Mouse (Mus musculus): Measurements from ENCODE around the gene Nkrf. TPM values are rescaled to one million over a fixed set of nuclear protein-coding genes. Genes with fewer than 3 reads are reported as not detected.
A peak's percentile ranks its signal among the peaks of the same experiment; 100 is the strongest.
"Not testable (repeated sequence)": the region's sequence is repeated elsewhere in the genome, so short reads cannot be mapped to it uniquely, and the experiment has no call there.

Gene Nkrf
- 10 to 100 TPM; 32.5 to 34.8 TPM for total RNA-seq (2021)

GRCm38 (mm10) chrX:36902321-36903114, at the start of gene Nkrf:
Gene Nkrf, minus strand, starts transcription at chrX:36902899.
- intact Hi-C loops (cut with DNase I) = loop anchor here (5.0 to 10.0 kb wide), 2 partner anchors 70 to 98 kb away; no protein-coding TSS in a partner anchor
- peak; percentile 41 to 49 for DNase-seq (ENCODE audit: low spot score in 2 of 2)

- intact Hi-C loops (cut with DNase I) = no loop called here
- DNase-seq (ENCODE audit: low spot score in 2 of 2) = no peak
Observed at GRCm38 (mm10) chrX:36941106-36941505, 38.4 kb upstream of the Nkrf start.

GRCm38 (mm10) chrX:36939806-36940413, 37.2 kb upstream of the Nkrf start:
- intact Hi-C loops (cut with DNase I) = no loop called here

DNA sequence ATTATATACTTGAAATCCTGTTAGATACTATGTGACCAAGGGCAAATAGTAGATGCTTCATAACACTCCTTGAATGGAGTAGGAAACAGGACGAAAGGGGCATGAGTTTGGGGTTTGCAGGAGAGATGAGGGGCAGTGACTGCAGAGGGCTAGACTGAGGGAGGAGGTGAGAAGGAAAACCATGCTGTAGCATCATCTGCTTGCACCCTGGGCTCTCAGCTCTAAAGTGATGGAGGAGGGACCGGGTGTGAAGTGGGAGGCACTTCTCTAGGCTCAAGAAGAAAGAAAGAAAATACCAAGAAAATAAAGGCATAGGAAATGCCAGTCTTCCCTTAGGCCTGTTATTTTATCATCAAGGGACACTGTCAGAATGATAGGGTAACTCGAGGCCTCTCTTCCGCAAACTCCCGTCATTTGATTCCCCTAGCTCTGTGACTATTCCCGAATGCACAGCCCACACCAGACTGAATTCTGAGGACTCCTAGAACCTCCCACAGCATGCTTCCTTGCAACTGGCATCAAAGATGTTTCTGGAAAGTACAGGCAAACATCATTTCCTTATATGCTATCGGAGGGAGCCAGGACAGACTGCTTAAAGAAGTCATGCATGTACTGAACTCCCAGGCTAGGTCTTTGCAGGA, 32.7 kb upstream of the Nkrf start:
- DNase-seq (ENCODE audit: low spot score in 2 of 2) = peak in 1 of 2 experiments; percentile 59
- intact Hi-C loops (cut with DNase I) = loop anchor here (1.0 kb wide), 1 partner anchor 42 kb away; no protein-coding TSS in a partner anchor

More at GRCm38 (mm10) chrX:36939806-36940413, 37.2 kb upstream of the Nkrf start:
- no peak for DNase-seq (ENCODE audit: low spot score in 2 of 2)

DNA sequence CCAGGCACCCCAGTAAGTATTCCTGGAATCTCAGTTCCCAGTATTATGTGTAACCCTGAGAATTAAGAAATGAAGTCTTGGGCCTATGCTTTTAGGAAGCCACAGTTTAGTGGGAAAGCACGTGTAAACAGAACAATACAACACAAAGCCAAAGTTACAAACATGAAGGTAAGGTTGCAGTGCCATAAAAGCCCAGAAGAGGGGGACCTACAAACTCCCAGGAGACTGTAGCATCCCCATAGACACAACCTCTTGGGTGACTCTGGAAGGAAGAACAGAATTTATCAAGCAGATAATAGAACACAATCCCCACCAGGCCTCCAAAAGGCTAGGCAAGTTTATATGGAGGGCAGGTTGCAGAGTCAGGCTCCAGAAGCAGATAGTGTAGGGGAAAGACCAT, 27.9 kb upstream of the Nkrf start:
- intact Hi-C loops (cut with DNase I) = loop anchor here (5.0 kb wide), 1 partner anchor 92 kb away; no protein-coding TSS in a partner anchor
- peak in 1 of 2 experiments; percentile 16 for DNase-seq (ENCODE audit: low spot score in 2 of 2)

GRCm38 (mm10) chrX:36929694-36930093, 27.0 kb upstream of the Nkrf start:
- no peak for DNase-seq (ENCODE audit: low spot score in 2 of 2)
- intact Hi-C loops (cut with DNase I) = loop anchor here (2.0 to 5.0 kb wide), 2 partner anchors 59 to 93 kb away; no protein-coding TSS in a partner anchor

DNA sequence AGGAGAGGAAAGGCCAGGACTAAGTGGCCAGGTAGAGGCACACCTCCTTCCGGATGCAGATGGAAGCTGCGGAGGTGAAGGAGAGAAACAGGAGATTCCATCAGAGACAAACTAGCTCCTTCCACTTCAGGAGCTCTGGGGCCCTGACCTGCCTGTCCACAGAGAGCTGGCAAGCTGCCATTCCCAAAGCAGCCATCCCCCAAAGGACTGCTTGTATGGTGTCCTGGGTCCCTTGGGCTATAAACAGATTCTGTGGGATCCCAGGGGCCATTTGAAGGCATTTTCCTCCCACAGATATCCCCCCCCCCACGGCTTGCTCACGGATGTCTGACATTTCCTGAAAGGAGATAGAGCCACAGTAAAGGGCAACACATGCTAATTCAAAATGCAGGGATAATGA, 26.1 kb upstream of the Nkrf start:
- intact Hi-C loops (cut with DNase I) = loop anchor here (2.0 kb wide), 1 partner anchor 60 kb away; no protein-coding TSS in a partner anchor
- no peak for DNase-seq (ENCODE audit: low spot score in 2 of 2)

GRCm38 (mm10) chrX:36921346-36921745, 18.6 kb upstream of the Nkrf start:
- intact Hi-C loops (cut with DNase I) = no loop called here

GRCm38 (mm10) chrX:36917749-36918148, 15.1 kb upstream of the Nkrf start:
- DNase-seq (ENCODE audit: low spot score in 2 of 2) = no peak
- intact Hi-C loops (cut with DNase I) = loop anchor here (5.0 kb wide), 1 partner anchor 105 kb away; no protein-coding TSS in a partner anchor

More at GRCm38 (mm10) chrX:36921346-36921745, 18.6 kb upstream of the Nkrf start:
- DNase-seq (ENCODE audit: low spot score in 2 of 2) = no peak

- DNase-seq (ENCODE audit: low spot score in 2 of 2) = peak; percentile 37 to 40
Observed at GRCm38 (mm10) chrX:36911343-36911742, 8.6 kb upstream of the Nkrf start.

DNA sequence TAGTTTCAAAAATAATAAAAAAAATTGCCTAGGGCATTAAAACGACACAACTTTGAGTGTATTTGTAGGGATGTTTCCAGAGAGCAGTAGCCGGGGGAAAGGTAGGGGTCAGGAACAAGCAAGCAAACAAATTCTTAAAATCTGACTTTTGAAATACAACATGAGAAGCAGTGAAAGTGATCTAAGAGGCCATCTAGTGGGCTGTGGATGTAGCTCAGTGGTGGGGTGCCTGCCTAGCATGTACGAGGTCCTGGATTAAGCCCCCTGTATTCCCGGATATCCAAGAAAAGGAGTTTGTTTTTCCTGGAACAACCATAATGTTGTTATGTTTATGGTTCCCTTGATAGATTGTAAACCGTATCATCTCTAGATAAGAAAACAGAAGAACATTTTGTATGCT, 3.8 kb upstream of the Nkrf start:
- intact Hi-C loops (cut with DNase I) = loop anchor here (10.0 kb wide), 1 partner anchor 102 kb away; no protein-coding TSS in a partner anchor

More at GRCm38 (mm10) chrX:36911343-36911742, 8.6 kb upstream of the Nkrf start:
- intact Hi-C loops (cut with DNase I) = no loop called here

GRCm38 (mm10) chrX:36903115-36903768, 543 bp upstream of the Nkrf start:
- intact Hi-C loops (cut with DNase I) = loop anchor here (5.0 to 10.0 kb wide), 2 partner anchors 71 to 98 kb away; no protein-coding TSS in a partner anchor
- peak; percentile 89 to 96 for DNase-seq (ENCODE audit: low spot score in 2 of 2)

More for the DNA sequence above, 3.8 kb upstream of the Nkrf start:
- DNase-seq (ENCODE audit: low spot score in 2 of 2) = no peak

DNA sequence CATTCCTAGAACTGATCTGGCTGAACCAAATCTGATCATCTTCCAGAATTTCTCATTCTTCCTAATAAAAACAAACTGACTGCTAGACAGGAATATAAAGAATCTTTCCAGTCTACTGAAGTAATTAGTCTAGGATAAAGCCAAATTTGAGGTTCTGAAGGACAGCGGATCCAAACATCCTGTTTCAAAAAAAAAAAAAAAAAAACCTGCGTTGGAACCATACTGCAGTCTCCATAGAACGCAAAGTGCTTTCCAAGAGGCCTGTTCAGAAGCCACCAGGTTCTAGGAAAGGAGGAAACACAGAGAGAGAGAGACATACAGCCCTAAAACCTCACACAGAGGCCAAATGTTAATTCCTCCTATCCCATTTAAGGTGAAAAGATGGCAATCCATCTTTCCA, 1.0 kb downstream of the Nkrf start:
- no peak for DNase-seq (ENCODE audit: low spot score in 2 of 2)
- intact Hi-C loops (cut with DNase I) = loop anchor here (5.0 to 10.0 kb wide), 2 partner anchors 69 to 97 kb away; no protein-coding TSS in a partner anchor

- intact Hi-C loops (cut with DNase I); DNase-seq (ENCODE audit: low spot score in 2 of 2): not testable (repeated sequence)
Observed at GRCm38 (mm10) chrX:36898931-36899330, 3.8 kb downstream of the Nkrf start.

DNA sequence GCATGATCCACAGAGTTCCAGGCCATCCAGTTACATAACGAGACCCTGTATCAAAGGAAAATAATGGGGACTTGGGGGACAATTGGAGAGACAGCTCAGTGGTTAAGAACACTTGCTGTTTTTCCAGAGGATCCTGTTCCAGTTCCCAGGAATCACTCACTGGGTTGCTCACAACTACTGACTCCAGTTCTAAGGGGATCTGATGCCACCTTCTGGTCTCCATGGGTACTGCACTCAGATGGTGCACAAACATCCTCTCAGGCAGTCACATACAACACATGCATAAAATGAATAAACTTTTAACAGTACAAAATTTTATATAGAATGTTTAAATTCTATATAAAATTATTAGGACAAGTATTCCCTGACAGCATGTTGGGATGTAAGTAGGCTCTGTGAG, 18.0 kb downstream of the Nkrf start:
- intact Hi-C loops (cut with DNase I) = no loop called here
- DNase-seq (ENCODE audit: low spot score in 2 of 2) = no peak

DNA sequence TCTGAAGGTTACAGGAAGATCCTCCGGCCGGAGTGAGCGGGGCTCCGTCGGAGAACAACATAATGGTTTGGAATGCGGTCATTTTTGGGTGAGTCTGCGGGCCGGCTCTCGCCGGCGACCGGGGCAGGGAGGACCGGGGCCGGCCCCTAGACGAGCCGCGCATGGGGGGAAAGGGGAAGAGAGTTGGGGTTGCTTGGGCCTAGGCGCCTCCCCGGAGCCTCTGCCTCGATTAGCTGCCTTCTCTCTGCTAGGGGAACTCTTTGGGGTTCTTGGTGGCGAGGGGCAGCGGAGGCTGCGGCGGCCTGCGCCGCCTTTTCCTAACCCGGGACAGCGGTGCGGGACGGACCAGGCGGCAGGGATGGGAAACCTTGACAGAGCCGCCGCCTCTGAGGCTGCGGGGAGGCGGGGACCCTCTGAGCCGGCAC, 28.0 kb downstream of the Nkrf start:
- DNase-seq (ENCODE audit: low spot score in 2 of 2) = no peak
- intact Hi-C loops (cut with DNase I) = no loop called here

DNA sequence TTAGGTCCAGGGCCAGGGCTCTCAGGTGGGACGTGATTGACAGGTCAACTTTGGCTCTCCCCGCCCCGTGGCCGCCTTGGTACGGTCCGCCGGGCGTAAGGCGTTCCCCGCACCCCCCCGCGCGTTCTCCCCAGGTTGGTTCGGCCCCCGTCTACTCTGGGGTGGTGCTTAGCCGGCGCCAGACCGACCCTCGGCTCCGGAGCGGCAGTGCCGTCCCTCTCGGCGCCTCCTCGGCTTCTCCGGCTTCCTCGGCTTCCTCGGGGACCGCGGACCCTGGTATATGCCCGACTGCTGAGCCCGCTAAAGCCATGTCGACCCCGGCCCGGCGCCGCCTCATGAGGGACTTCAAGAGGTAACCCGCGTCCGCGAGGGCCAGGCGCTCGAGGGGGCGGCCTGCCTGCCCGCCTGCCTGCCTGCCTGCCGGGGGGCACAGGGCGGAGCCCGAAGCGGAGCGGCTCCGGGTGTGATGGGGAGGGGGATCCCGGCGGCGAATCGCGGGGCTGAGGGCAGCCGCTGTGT, 28.5 kb downstream of the Nkrf start:
- intact Hi-C loops (cut with DNase I) = no loop called here
- DNase-seq (ENCODE audit: low spot score in 2 of 2) = peak; percentile 80 to 81

DNA sequence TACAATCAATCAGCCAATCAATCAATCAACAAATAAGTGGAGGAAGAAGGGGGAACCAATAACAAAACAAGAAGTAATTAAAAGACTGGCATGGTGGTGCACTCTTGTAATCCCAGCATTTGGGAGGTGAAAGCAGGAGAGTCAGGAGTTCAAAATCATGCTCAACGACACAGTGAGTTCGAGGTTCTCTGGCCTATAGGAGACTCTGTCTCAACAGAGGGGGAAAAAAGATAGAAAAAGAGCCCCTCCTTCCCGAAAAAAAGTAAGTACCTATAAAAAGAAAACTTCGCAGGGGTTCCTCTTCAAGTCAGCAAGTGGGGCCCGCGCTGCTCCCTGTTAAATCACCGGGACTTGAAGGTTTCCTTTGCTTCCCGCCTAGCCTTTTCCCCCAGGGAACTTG, 28.9 kb downstream of the Nkrf start, which contains the start of the genes Ube2a and C330007P06Rik:
Ube2a (plus strand) TSS at position 136 of the 400 bp plus-strand sequence.
C330007P06Rik (minus strand) TSS at position 347 of the 400 bp plus-strand sequence.
- intact Hi-C loops (cut with DNase I) = no loop called here
- DNase-seq (ENCODE audit: low spot score in 2 of 2) = no peak

DNA sequence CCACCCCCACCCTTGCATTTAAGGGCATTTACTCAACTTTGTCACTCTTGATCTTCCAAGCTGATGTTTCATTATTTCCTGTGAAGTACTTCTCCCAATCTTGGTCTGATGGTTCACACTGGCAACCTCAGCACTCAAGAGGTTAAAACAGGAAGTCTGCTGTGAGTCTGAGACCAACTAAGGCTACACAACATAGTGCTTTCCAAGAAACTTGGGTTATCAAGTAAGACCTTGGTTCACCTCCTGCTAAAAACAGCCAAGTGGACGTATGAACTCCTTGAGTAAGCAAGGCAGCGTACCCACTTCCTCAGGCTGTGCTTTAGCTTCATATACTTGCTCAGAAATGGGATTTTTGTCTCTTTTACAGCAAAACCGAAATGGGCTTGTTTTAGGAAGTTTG, 32.3 kb downstream of the Nkrf start:
- DNase-seq (ENCODE audit: low spot score in 2 of 2) = no peak
- intact Hi-C loops (cut with DNase I) = no loop called here

Measured in left cerebral cortex, postnatal 25 days (tissue).